Mouse (Mus musculus) heart, postnatal 0 days (tissue): Measurements from ENCODE around the gene C130079G13Rik.

Source experiments
- CTCF ChIP-seq: IDR thresholded peaks from 2 replicates; pipeline ENCODE4 v1.5.1; 2016; ENCODE audit warnings: antibody characterized with exemption, control low read depth, low read depth
- EP300 ChIP-seq: IDR thresholded peaks from 2 replicates; pipeline ENCODE4 v1.6.1; 2016; ENCODE audit warnings: antibody characterized with exemption, low read depth

- TF ChIP-seq CTCF: no peak
- TF ChIP-seq EP300: no peak
These were observed at the start of gene C130079G13Rik for GRCm38 (mm10) chr3:59924914-59925313.
